Mouse (Mus musculus) liver, adult 2 months (tissue): ENCODE measurements around the gene Gpr4.

Source experiments
- CTCF ChIP-seq: fragments of 200-500 bp; IDR thresholded peaks from 2 replicates; pipeline ENCODE4 v1.5.1; 2011; ENCODE audit warnings: low read depth, low read length, control low read depth
- POLR2A ChIP-seq: fragments of 200-500 bp; IDR thresholded peaks from 2 replicates; pipeline ENCODE4 v1.6.1; 2011; ENCODE audit warnings: low read length, control low read depth; ENCODE audit not compliant: insufficient read depth; ENCODE audit errors: extremely low read depth

- TF ChIP-seq CTCF (no peak), POLR2A (0 out of 2 replicates have a peak, but pooled peaks have one; percentile 39)
Measured at GRCm38 (mm10) chr7:19272173-19272764, 59.9 kb downstream of the Gpr4 start.
